Mouse (Mus musculus) T-cell, adult 2 months (primary cell): ENCODE data around the gene Ugt1a6b.
"Not testable (repeated sequence)": the region's sequence is repeated elsewhere in the genome, so short reads cannot be mapped to it uniquely, and the experiment has no call there.

Source experiments
- DNase-seq: peaks from one replicate; pipeline ENCODE4 v3.0.0; 2022; ENCODE audit warnings: low spot score

The Ugt1a6b gene

GRCm38 (mm10) chr1:88103019-88103418, at the start of gene Ugt1a6b:
Gene Ugt1a6b (plus strand): TSS chr1:88103252.
- DNase-seq = not testable (repeated sequence)

GRCm38 (mm10) chr1:88055088-88055487, 48.0 kb upstream of the Ugt1a6b start, which contains the start of gene Ugt1a10:
Gene Ugt1a10 (plus strand): TSS chr1:88055388.
- DNase-seq = no peak

GRCm38 (mm10) chr1:88066472-88067102, 36.5 kb upstream of the Ugt1a6b start:
- not testable (repeated sequence) for DNase-seq

- no peak for DNase-seq
Measured at GRCm38 (mm10) chr1:88070495-88070894, 32.6 kb upstream of the Ugt1a6b start, which contains the start of gene Ugt1a9. Gene Ugt1a9 (plus strand): TSS chr1:88070800.

GRCm38 (mm10) chr1:88070902-88071301, 32.1 kb upstream of the Ugt1a6b start:
- no peak for DNase-seq

- DNase-seq = no peak
Measured at GRCm38 (mm10) chr1:88074471-88074870, 28.6 kb upstream of the Ugt1a6b start.

- DNase-seq = no peak
Measured at GRCm38 (mm10) chr1:88077128-88077527, 25.9 kb upstream of the Ugt1a6b start.

GRCm38 (mm10) chr1:88081670-88082069, 21.4 kb upstream of the Ugt1a6b start:
- DNase-seq = no peak

GRCm38 (mm10) chr1:88086125-88086524, 16.9 kb upstream of the Ugt1a6b start:
- no peak for DNase-seq

- DNase-seq = no peak
Measured at GRCm38 (mm10) chr1:88087513-88087912, 15.5 kb upstream of the Ugt1a6b start, which contains the start of gene Ugt1a8. Gene Ugt1a8 (plus strand): TSS chr1:88087813.

GRCm38 (mm10) chr1:88092341-88092740, 10.7 kb upstream of the Ugt1a6b start:
- no peak for DNase-seq

- DNase-seq = not testable (repeated sequence)
Measured at GRCm38 (mm10) chr1:88094270-88094676, 8.8 kb upstream of the Ugt1a6b start.

- DNase-seq = no peak
Measured at GRCm38 (mm10) chr1:88094941-88095492, 8.0 kb upstream of the Ugt1a6b start, which contains the start of gene Ugt1a7c. Gene Ugt1a7c (plus strand): TSS chr1:88095062.

- not testable (repeated sequence) for DNase-seq
Measured at GRCm38 (mm10) chr1:88098546-88098945, 4.5 kb upstream of the Ugt1a6b start.

- not testable (repeated sequence) for DNase-seq
Measured at GRCm38 (mm10) chr1:88099691-88100090, 3.4 kb upstream of the Ugt1a6b start.

GRCm38 (mm10) chr1:88103697-88104468, 831 bp downstream of the Ugt1a6b start:
- not testable (repeated sequence) for DNase-seq

- DNase-seq = no peak
Measured at GRCm38 (mm10) chr1:88104667-88105430, 1.8 kb downstream of the Ugt1a6b start.

GRCm38 (mm10) chr1:88105656-88106055, 2.6 kb downstream of the Ugt1a6b start:
- DNase-seq = no peak

GRCm38 (mm10) chr1:88109027-88109557, 6.0 kb downstream of the Ugt1a6b start:
- DNase-seq = not testable (repeated sequence)

- not testable (repeated sequence) for DNase-seq
Measured at GRCm38 (mm10) chr1:88109604-88110003, 6.6 kb downstream of the Ugt1a6b start.

- not testable (repeated sequence) for DNase-seq
Measured at GRCm38 (mm10) chr1:88112769-88113168, 9.7 kb downstream of the Ugt1a6b start.

- not testable (repeated sequence) for DNase-seq
Measured at GRCm38 (mm10) chr1:88120550-88120949, 17.5 kb downstream of the Ugt1a6b start.
